Mouse (Mus musculus) frontal cortex, postnatal 10 days (tissue): ENCODE data around the gene Cd36.

ENCODE experiments used
- DNase-seq, 2 experiments: peaks; one replicate each; pipeline ENCODE4 v3.0.0; 2022; ENCODE audit warnings: low spot score in 2 of 2, mixed read lengths in 1 of 2

Cd36 gene

GRCm38 (mm10) chr5:17806774-17807377 is 81.7 kb downstream of the Cd36 start:
- no peak for DNase-seq

DNA sequence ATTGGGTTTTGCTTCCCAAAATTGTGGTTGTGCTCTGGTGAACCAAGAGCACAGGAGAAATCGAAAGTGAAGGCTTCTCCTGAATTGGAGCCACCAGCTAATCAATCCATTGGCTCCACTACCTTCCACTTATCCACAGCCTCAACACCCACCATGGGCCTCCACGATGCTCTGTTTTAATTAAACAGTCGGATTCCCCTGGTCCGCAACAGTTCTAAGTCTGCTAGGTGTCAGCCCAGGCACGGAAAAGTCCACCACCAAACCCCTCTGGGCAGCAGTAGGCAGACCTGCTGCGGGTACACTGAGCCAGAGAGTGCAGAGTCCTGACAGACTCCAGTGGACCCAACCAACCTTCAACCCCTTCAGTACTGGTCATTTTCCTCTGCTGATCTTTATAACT is 112.0 kb downstream of the Cd36 start:
- no peak for DNase-seq

- no peak for DNase-seq
Measured at GRCm38 (mm10) chr5:17770328-17770727, 118.3 kb downstream of the Cd36 start.

GRCm38 (mm10) chr5:17766006-17766677 is 122.5 kb downstream of the Cd36 start:
- DNase-seq = no peak

- no peak for DNase-seq
Measured at GRCm38 (mm10) chr5:17753471-17754005, 135.1 kb downstream of the Cd36 start.

DNA sequence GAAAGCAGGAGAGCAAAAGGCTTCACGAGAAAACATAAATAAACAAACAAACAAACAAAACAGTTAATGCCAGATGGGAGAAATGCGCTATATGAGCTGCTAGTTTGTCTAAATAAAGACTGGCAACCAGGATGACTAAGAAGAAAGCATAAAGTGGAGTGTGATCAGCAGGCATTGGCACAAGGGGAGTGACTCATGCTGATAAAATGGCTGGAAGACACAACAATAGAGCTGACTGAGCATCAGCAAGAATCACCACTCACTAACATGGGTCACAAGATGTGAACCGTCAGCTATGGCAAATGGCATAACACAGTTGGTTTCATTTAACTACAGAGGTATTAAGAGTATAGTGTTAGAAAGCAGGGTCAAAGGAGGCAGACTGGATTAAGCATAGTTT is 140.3 kb downstream of the Cd36 start:
- no peak for DNase-seq

GRCm38 (mm10) chr5:17747143-17747542 is 141.5 kb downstream of the Cd36 start:
- DNase-seq = no peak

DNA sequence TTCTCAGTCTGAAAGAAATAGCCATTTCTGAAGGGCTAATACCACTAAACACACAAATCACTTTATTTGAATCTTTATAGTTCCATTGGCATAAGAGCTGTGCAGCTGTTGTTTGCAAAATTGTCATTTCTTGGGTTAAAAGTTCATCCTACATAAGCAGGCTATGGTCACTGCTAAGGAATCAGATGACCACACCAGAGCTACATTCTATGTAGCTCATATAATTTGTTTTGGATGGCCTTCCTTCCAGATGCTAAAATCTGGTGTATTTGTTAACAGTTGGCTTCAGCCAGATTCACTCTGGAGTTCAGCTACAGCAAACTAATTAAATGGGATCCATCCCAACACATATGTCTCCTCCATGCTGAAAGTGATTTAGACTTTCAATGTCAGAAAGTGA is 142.1 kb downstream of the Cd36 start:
- DNase-seq = no peak

- no peak for DNase-seq
Measured at GRCm38 (mm10) chr5:17739805-17740204, 148.8 kb downstream of the Cd36 start.
